Mouse (Mus musculus) intestine, embryonic 14.5 days (tissue): Measurements from ENCODE around the gene Syce3. TPM values are rescaled to one million over a fixed set of nuclear protein-coding genes. Genes with fewer than 3 reads are reported as not detected.
A peak's percentile ranks its signal among the peaks of the same experiment; 100 is the strongest.
"Not testable (repeated sequence)": the region's sequence is repeated elsewhere in the genome, so short reads cannot be mapped to it uniquely, and the experiment has no call there.

Experiments
- ATAC-seq: fragments of 200-750 bp; cut with Nextera tagmentation; replicated peaks from 2 replicates; pipeline ENCODE4 v1.8.0; 2017; ENCODE audit warnings: low read depth, moderate number of reproducible peaks, moderate TSS enrichment, moderate library complexity; ENCODE audit not compliant: low FRiP score, low TSS enrichment
- DNase-seq: peaks from one replicate; pipeline ENCODE4 v3.0.0-alpha.2; 2018; ENCODE audit warnings: low spot score
- H3K27ac ChIP-seq: fragments of 300-500 bp; sonication (generic); 2 replicates; pipeline ENCODE4 v1.5.1; 2014; ENCODE audit warnings: low read depth, mild to moderate bottlenecking, control low read depth
- H3K27me3 ChIP-seq: fragments of 300-500 bp; sonication (generic); replicated peaks from 2 replicates; pipeline ENCODE4 v1.6.1; 2014; ENCODE audit warnings: low read length, control low read depth; ENCODE audit not compliant: control insufficient read depth, insufficient read depth
- H3K36me3 ChIP-seq: fragments of 300-500 bp; sonication (generic); 2 replicates; pipeline ENCODE4 v1.6.1; 2014; ENCODE audit warnings: low read length, control low read depth; ENCODE audit not compliant: control insufficient read depth, insufficient read depth
- H3K4me1 ChIP-seq: fragments of 300-500 bp; sonication (generic); replicated peaks from 2 replicates; pipeline ENCODE4 v1.6.1; 2014; ENCODE audit warnings: low read length, control low read depth, mixed read lengths; ENCODE audit not compliant: control insufficient read depth, insufficient read depth
- H3K4me2 ChIP-seq: fragments of 300-500 bp; sonication (generic); 2 replicates; pipeline ENCODE4 v1.6.1; 2014; ENCODE audit warnings: low read length
- H3K4me3 ChIP-seq: fragments of 300-500 bp; sonication (generic); 2 replicates; pipeline ENCODE4 v1.5.1; 2014; ENCODE audit warnings: low read depth, low read length, control low read depth, mixed read lengths
- H3K9ac ChIP-seq: fragments of 300-500 bp; sonication (generic); 2 replicates; pipeline ENCODE4 v1.6.1; 2014; ENCODE audit warnings: mild to moderate bottlenecking, low read length
- H3K9me3 ChIP-seq: fragments of 300-500 bp; sonication (generic); 2 replicates; pipeline ENCODE4 v1.6.1; 2016; ENCODE audit warnings: low read length, control low read depth; ENCODE audit not compliant: control insufficient read depth
- WGBS: fragments of 180-500 bp; shearing (Covaris S2); extraction: QIAGEN DNeasy Blood & Tissue Kit; methylation state at CpG from one replicate; pipeline ENCODE4 v1.1.7; 2014; 5-methylcytosine and 5-hydroxymethylcytosine counted together
- polyA plus RNA-seq: library from polyadenylated mRNA; unstranded; fragments of >200 nt; fragmentation: Nextera tagmentation; extraction: Ambion mirVana; gene quantifications from 2 replicates; pipeline ENCODE4 v1.2.1, GENCODE M21; 2014

Syce3 gene
- polyA plus RNA-seq, 1 experiment from 2014 or later: not detected

DNA sequence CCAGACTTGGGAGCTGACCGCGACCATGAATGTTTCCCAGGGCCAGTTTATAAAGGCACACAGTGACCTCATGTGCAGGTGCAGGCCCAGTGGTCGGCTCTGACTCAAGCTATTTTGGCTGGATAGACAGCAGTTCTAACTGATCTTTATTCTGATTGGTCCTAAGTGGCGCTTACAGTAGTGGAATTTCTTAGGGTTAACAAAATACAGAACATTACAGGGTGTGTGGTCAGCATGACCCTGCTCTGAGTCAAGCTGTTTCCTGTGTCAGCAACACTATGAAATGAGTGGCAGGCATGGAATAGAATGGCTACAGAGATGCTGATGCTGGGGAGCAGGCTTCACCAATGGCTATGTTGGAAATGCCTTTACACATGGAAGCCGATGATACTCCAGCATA is 25.6 kb upstream of the Syce3 start:
- whole genome bisulfite sequencing: 83% methylated on average over 5 of the region's 5 CpGs
- ATAC-seq (no peak), DNase-seq (no peak)

DNA sequence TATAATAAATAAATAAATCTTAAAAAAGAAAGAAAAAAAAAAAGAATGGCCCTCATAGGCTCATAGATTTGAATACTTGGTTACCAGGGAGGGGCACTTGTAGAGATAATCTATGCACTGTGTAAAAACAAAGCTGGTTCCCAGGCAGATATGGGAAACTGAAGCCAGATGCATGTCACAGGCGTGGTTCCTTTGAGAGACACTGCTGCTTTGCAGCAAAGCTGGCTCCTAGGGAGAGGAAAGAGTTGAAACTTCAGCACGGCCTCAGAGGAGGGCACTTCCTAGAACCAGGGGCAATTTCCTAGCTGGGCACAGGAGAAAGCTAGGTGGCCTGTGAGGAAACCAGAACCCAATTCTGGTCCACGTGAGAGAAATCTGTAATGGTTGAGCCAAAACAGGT is 23.8 kb upstream of the Syce3 start:
- Histone ChIP-seq H3K36me3 (no peaks in the 10 kb centered on the region), H3K4me3 (no peak overlapping the region), H3K4me2 (no peak overlapping the region), H3K9ac (no peak overlapping the region), H3K27ac (no peak overlapping the region), H3K9me3 (no peaks in the 10 kb centered on the region), H3K4me1 (0 out of 2 replicates have a peak, but pooled peaks cover 5% of the 10 kb centered on the region), H3K27me3 (no peaks in the 10 kb centered on the region)
- DNase-seq (no peak), ATAC-seq (no peak)
- 65% methylated on average over 3 of the region's 3 CpGs for WGBS

More for the DNA sequence above, 25.6 kb upstream of the Syce3 start:
- Histone ChIP-seq H3K27ac (no peak overlapping the region), H3K4me2 (no peak overlapping the region), H3K36me3 (no peaks in the 10 kb centered on the region), H3K4me1 (no peaks in the 10 kb centered on the region), H3K9me3 (no peaks in the 10 kb centered on the region), H3K4me3 (no peak overlapping the region), H3K27me3 (no peaks in the 10 kb centered on the region), H3K9ac (no peak overlapping the region)

DNA sequence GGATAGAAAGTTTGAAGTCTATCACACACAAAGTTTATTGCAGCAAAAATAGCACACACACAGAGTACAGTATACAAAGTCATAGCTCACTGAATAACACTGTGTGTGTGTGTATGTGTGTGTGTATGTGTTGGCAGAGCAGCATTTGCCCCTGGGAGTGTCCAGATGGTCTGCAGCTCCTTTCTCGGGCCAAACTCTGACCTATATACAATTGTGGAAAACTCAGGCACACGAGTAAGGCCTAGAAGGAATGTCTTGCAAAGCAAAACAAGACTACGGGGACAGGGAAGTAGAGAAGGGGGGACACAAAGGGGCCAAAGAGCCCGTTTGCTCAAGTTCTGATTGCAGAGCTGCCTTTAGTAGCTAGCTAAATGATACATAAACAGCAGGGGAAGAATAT is 22.6 kb upstream of the Syce3 start:
- no peak overlapping the region for H3K4me2 ChIP-seq
- H3K36me3 ChIP-seq: peaks cover 2% of the 10 kb centered on the region
- H3K4me3 ChIP-seq: no peak overlapping the region
- no peak overlapping the region for H3K9ac ChIP-seq
- H3K4me1 ChIP-seq: peaks cover 14% of the 10 kb centered on the region; the same call in 1 of the 2 replicates
- ATAC-seq (no peak), DNase-seq (no peak)
- H3K27me3 ChIP-seq: no peaks in the 10 kb centered on the region
- no peak overlapping the region for H3K27ac ChIP-seq
- no peaks in the 10 kb centered on the region for H3K9me3 ChIP-seq
- WGBS: 77% methylated on average over 4 of the region's 4 CpGs

DNA sequence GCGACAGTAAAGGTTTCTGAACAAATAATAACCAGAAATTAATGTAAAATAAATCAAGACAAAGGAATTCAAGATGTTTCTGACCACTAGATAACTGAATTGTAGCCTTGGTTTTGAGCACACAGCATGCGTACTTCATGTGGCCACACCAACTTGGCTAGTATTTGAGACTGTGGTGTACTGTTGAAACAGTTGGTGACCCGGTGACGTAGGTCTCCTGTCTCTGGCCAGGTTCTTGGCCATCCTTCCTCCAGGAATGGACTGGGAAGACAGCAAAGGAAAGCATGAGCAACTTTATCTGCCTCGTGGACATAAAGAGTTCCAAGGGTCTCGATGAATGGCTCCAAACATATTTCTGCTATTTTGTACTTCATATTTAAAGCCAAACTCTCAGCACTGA is 21.5 kb upstream of the Syce3 start:
- H3K4me3 ChIP-seq: no peak overlapping the region
- no peak overlapping the region for H3K4me2 ChIP-seq
- WGBS: 90% methylated on average over 6 of the region's 6 CpGs
- no peaks in the 10 kb centered on the region for H3K9me3 ChIP-seq
- H3K36me3 ChIP-seq: peaks cover 13% of the 10 kb centered on the region
- no peaks in the 10 kb centered on the region for H3K27me3 ChIP-seq
- H3K9ac ChIP-seq: no peak overlapping the region
- no peak overlapping the region for H3K27ac ChIP-seq
- ATAC-seq: no peak
- no peak for DNase-seq
- H3K4me1 ChIP-seq: peaks cover 14% of the 10 kb centered on the region; the same call in 1 of the 2 replicates

DNA sequence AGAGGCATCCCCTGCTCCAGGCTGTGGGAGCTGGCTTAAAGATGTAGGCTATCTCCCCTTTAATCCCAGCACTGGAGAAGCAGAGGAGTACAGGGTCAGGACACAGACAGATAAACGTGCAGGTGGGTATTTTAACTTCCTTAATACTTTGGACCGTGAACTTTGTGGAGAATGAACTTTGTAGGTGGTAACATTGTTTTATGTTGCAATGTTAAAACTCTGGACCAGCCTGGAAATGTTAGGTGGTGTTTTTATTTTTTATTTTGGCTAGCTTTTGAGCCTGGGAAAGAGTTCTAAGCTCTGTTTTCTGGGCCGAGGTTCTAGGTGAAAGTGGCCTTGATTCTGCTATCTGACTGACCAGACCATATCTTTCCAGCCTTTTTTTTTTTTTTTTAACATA is 21.0 kb upstream of the Syce3 start:
- no peak overlapping the region for H3K9ac ChIP-seq
- no peaks in the 10 kb centered on the region for H3K27me3 ChIP-seq
- no peak overlapping the region for H3K27ac ChIP-seq
- H3K4me1 ChIP-seq: peaks cover 14% of the 10 kb centered on the region; the same call in 1 of the 2 replicates
- peaks cover 19% of the 10 kb centered on the region for H3K36me3 ChIP-seq
- H3K4me2 ChIP-seq: no peak overlapping the region
- no peak overlapping the region for H3K4me3 ChIP-seq
- 85% methylated on average over 3 of the region's 3 CpGs for WGBS
- H3K9me3 ChIP-seq: no peaks in the 10 kb centered on the region
- no peak for ATAC-seq
- no peak for DNase-seq

DNA sequence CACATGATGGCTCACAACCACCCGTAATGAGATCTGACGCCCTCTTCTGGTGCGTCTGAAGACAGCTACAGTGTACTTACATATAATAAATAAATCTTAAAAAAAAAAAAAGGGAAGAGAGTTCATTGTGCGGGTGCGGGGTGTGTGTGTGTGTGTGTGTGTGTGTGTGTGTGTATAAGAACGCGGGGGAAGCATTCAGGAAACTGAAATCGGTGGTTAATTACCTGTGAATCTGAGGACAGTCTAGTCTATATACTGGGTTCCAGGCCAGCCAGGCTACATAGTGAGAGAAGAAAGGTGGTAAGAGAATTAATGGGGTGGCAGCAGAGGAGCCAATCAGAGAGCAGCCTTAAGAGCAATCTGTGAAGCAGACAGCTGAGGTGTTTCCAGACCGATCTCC is 20.5 kb upstream of the Syce3 start:
- DNase-seq, H3K4me3 ChIP-seq, H3K9ac ChIP-seq, H3K9me3 ChIP-seq, ATAC-seq, H3K27ac ChIP-seq, H3K27me3 ChIP-seq, H3K4me2 ChIP-seq: not testable (repeated sequence)
- H3K4me1 ChIP-seq: peaks cover 14% of the 10 kb centered on the region; the same call in 1 of the 2 replicates
- 83% methylated on average over 7 of the region's 9 CpGs for WGBS
- H3K36me3 ChIP-seq: peaks cover 23% of the 10 kb centered on the region

DNA sequence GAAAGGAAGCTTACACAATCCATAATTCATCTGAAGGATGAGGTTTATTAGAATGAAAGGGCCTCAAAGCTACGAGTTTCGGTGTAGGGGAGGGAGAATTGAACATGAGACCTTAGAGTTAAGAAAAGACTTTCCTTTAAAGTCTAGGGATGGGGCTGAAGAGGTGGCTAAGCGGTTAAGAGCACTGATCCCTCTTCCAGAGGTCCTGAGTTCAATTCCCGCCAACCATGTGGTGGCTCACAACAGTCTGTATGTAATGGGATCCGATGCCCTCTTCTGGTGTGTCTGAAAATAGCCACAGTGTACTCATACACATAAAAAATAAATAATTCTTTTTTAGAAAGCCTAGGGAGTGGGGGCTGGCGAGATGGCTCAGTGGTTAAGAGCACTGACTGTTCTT is 20.0 kb upstream of the Syce3 start:
- Histone ChIP-seq H3K9me3 (no peaks in the 10 kb centered on the region), H3K4me1 (peaks cover 14% of the 10 kb centered on the region; the same call in 1 of the 2 replicates), H3K4me2 (peak overlapping the region; percentile 90), H3K4me3 (peak overlapping the region; percentile 89), H3K27ac (peak overlapping the region; percentile 95), H3K36me3 (peaks cover 23% of the 10 kb centered on the region), H3K27me3 (no peaks in the 10 kb centered on the region), H3K9ac (peak overlapping the region; percentile 83)
- WGBS: 45% methylated on average over 6 of the region's 6 CpGs
- DNase-seq (no peak), ATAC-seq (no peak)

DNA sequence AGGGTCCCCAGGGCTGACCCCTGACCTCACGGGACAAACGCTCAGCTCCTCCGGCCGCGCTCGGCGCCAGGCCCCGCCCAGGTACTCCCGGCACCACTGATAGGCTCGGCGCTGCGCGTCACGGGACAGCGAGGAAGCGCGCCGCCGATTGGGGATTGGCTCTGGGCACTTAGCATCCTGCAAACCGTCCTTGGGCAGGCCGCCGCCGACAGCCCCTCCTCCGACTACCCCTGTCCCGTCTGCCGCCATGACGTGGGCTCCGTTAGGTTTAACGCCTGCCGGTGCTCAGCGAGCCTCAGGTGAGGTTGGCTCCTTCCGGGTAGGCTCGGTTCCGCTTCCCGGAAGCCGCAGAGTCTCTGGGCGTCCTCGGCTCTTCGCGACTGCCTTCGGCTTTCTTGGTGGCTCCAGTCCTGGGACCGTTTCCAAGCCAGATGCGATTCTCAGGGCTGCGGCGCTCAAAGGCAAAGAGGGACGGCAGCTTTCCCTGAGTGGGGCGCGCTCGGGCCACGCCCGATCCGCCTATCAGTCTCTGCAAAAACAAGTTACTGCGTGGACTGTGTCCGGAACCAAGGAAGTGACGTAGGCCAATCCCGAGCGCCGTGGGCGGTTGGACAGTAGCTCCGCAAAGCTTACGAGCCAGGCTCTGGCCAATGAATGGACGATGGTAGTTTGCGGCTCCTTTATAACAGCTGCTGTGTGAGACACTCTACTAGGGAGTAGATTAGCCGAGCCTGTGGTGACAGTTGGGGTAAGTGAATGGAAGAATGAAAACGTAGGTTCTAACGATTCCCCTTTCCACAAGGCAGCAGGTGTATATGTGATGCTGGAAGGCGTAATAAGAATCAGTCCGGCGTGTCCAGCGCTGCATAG is 19.3 kb upstream of the Syce3 start, which contains the start of the genes C730034F03Rik, Gm44502 and Chkb:
Gene C730034F03Rik (plus strand): TSS at position 238 of the 870 bp plus-strand sequence.
Gene Gm44502 (minus strand): TSS at position 345 of the 870 bp plus-strand sequence.
Gene Chkb (minus strand): TSS at position 557 of the 870 bp plus-strand sequence.
- DNase-seq (peak; percentile 95), ATAC-seq (peak; percentile 95)
- Histone ChIP-seq H3K9me3 (no peaks in the 10 kb centered on the region), H3K4me3 (peak within 1 kb of the TSS; percentile 89), H3K27ac (peak within 1 kb of the TSS; percentile 95), H3K9ac (peak within 1 kb of the TSS; percentile 83), H3K4me1 (peaks cover 14% of the 10 kb centered on the region; the same call in 1 of the 2 replicates), H3K4me2 (peak within 1 kb of the TSS; percentile 90), H3K27me3 (no peaks in the 10 kb centered on the region), H3K36me3 (peaks cover 23% of the 10 kb centered on the region)
- WGBS: under 1% methylated on average over 66 of the region's 70 CpGs
